In genomic region chr8:88359959-88360358, GRCm38 (mm10) we compare ENCODE assay signal across 8 mouse cellular contexts. TPM values are rescaled to one million over a fixed set of nuclear protein-coding genes. Genes with fewer than 3 reads are reported as not detected.
DNase-seq lines count a peak whose midpoint lies in the region; ATAC-seq lines count a peak whose summit lies in the region.

No protein-coding gene starts in this region.

- 88% methylated on average over 2 of the region's 2 CpGs for WGBS in heart, embryonic 12.5 days
- WGBS in midbrain, embryonic 12.5 days = 93% methylated on average over 2 of the region's 2 CpGs

- H3K36me3 ChIP-seq in heart, embryonic 12.5 days = peaks cover 45% of the 10 kb centered on the region
- peaks cover 46% of the 10 kb centered on the region for H3K36me3 ChIP-seq in midbrain, embryonic 12.5 days

- no peak overlapping the region for H3K27ac ChIP-seq in heart, embryonic 12.5 days (ENCODE audit: poor library complexity, severe bottlenecking)
- H3K27ac ChIP-seq in midbrain, embryonic 12.5 days (replicated peaks) = no peak overlapping the region

- intact Hi-C loops in heart, postnatal 36 days (cut with DNase I) = loop anchor here (2.0 to 5.0 kb wide), 3 partner anchors 87 to 162 kb away; partner anchors contain the start of genes Adcy7 and Nkd1

- H3K9me3 ChIP-seq in heart, embryonic 12.5 days (replicated peaks) = no peaks in the 10 kb centered on the region
- H3K9me3 ChIP-seq in midbrain, embryonic 12.5 days = no peaks in the 10 kb centered on the region

- ATAC-seq in heart, embryonic 12.5 days (ENCODE audit: insufficient number of reproducible peaks, low FRiP score) = no peak
- ATAC-seq in midbrain, embryonic 12.5 days (ENCODE audit: low FRiP score, low read depth) = no peak

- DNase-seq in heart, postnatal 36 days = no peak
- peak; percentile 85 for DNase-seq in NIH3T3 (ENCODE audit: low read depth)
- DNase-seq in heart, postnatal 4 days = peak; percentile 20
- DNase-seq in thymus, postnatal 36 days = no peak
- no peak for DNase-seq in testis, postnatal 14 days (ENCODE audit: low spot score)
- DNase-seq in left cerebral cortex, adult 18-20 months (ENCODE audit: low spot score in 2 of 2) = no peak

- peak overlapping the region; percentile 93; the same call in 1 of the 2 replicates for H3K4me3 ChIP-seq in heart, embryonic 12.5 days
- peak overlapping the region; percentile 85; the same call in 1 of the 2 replicates for H3K4me3 ChIP-seq in midbrain, embryonic 12.5 days

- H3K27me3 ChIP-seq in heart, embryonic 12.5 days (replicated peaks) = no peaks in the 10 kb centered on the region
- peaks cover 4% of the 10 kb centered on the region; the same call in 1 of the 2 replicates for H3K27me3 ChIP-seq in midbrain, embryonic 12.5 days

- H3K4me1 ChIP-seq in heart, embryonic 12.5 days (replicated peaks) = peaks cover 22% of the 10 kb centered on the region
- peaks cover 22% of the 10 kb centered on the region for H3K4me1 ChIP-seq in midbrain, embryonic 12.5 days

- no peak overlapping the region for H3K9ac ChIP-seq in heart, embryonic 12.5 days
- H3K9ac ChIP-seq in midbrain, embryonic 12.5 days (replicated peaks) = no peak overlapping the region

- peak overlapping the region; percentile 98 for H3K4me2 ChIP-seq in heart, embryonic 12.5 days
- H3K4me2 ChIP-seq in midbrain, embryonic 12.5 days (replicated peaks) = peak overlapping the region; percentile 92

RNA-seq across cellular contexts. Expression of gene Brd7, which starts 2.0 kb away (rescaled TPM):
- 79.5 and 80.3 TPM in 2 replicates for polyA plus RNA-seq in heart, embryonic 12.5 days (2016; fragmentation: Nextera tagmentation; extraction: Ambion mirVana)
- 10 to 100 TPM; 70.9 to 83.8 TPM for total RNA-seq in heart, postnatal 36 days (2021)
- total RNA-seq in heart, postnatal 4 days (2021) = 10 to 100 TPM; 73.4 to 87.1 TPM
- 83.9 and 95.5 TPM in 2 replicates for polyA plus RNA-seq in midbrain, embryonic 12.5 days (2016; fragmentation: Nextera tagmentation; extraction: Ambion mirVana)
- 10 to 100 TPM; 51.1 to 53.5 TPM for total RNA-seq in left cerebral cortex, adult 18-20 months (2021)

Comparison
In these comparisons a context has a peak if more than half of its experiments do, and no peak if none do; other contexts are left out.
1. DNase-seq: peak in NIH3T3 (single experiment) and heart, postnatal 4 days (single experiment); none in heart, postnatal 36 days (0 of 2), thymus, postnatal 36 days (0 of 2), testis, postnatal 14 days (single experiment) and left cerebral cortex, adult 18-20 months (0 of 2).